Mouse (Mus musculus): Measurements from ENCODE around the gene Plekhm2.

Gene Plekhm2

DNA sequence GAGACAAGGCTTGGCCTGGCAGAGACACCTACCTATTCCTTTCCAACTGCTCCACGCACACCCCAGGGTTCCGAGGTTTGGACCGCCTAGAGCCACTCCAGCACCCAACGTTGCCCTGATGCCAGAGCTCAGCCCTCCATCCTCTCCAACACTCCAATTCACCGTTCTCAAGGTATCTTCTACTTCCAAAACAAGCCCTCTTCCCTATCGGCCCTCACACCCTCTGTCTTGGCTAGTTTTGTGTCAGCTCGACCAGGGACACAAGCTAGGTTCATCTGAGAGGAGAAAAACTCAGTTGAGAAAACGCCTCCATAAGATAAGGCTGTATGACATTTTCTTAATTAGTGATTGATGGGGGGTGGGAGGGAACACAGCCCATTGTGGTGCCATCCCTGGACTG, at the start of gene Plekhm2:
Plekhm2 (minus strand) TSS at position 101 of the 400 bp plus-strand sequence.
- DNase-seq (ENCODE audit: low spot score): no peak

DNA sequence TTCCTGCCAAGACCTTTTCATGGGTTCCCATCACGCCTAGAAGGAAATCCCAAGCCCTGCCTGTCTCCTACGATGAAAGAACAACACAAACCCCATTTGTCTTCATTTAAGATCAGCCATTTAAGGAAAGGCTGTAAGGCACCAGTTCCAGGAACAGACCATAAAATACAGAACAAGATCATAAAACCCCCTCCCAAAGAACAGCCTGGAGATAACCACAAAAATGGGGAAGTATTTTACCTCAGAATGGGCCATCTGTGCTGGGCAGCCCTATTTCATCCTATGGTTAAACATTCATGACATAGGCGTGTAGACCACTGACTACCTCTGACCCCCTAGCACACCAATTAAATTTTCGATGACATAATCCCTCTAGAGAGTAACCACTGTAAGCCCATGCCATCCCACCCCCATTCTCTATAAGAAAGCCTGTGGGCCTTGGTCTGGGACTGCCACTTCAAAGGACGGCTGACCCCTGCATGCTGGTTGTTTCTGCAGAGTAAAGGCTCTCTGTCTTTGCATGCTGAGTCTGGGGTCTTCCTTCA, 49.0 kb upstream of the Plekhm2 start:
- no peak for DNase-seq (ENCODE audit: low spot score)

DNA sequence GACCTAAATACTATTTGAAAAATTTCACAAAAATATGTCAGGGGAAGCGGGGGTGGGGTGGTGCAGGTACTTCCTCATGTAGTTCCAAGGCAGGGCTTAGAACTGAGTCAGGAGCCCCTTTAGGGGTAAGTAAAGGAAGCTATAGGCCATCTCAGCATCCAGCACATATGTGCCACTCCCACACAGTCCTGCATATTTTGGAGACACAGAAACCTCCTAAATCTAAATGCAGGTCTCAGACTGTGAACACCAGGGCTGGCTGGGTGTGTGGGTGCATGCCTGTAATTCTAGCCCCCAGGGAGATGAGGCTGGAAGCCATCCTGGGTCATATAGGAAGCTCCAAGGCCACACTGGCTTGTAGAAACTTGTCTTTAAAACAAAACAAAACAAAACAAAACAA, 46.6 kb upstream of the Plekhm2 start:
- DNase-seq (ENCODE audit: low spot score): no peak

DNA sequence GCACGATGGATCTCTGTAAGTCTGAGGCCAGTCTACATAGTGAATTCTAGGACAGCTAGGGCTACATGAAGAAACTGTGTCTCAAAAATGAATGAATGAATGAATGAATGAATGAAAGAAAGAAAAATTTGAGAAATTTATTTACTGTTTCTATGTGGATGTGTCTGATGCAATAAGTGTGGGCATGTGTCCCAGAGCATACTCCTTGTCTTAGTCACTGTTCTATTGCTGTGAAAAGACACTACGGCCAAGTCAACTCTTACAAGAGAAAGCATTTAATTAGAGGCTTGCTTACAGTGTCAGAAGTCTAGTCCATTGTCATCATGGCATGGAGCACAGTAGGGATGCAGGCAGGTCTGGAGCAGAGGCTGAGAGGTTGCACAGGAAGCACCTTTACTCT, 44.3 kb upstream of the Plekhm2 start:
- DNase-seq (ENCODE audit: low spot score): no peak

DNA sequence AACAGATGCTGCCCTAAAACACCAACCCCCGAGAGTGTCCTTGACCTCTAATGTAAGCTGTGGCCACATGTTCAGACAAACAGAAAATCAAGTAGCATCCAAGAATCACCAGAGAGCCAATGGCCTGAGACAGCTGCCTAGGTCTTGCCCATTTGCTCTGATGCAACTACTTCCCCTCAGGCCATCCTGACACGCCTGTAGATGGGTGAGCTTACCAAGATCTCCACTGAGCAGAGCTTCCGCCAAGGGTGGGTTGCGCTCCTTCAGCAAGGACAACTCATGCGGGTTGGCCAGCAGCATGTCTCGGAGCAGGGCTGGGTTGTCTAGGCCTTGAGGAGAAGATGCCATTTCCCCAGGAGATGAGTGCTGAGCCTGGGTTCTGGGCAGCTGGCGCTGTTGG, 43.3 kb upstream of the Plekhm2 start:
- DNase-seq (ENCODE audit: low spot score): no peak

DNA sequence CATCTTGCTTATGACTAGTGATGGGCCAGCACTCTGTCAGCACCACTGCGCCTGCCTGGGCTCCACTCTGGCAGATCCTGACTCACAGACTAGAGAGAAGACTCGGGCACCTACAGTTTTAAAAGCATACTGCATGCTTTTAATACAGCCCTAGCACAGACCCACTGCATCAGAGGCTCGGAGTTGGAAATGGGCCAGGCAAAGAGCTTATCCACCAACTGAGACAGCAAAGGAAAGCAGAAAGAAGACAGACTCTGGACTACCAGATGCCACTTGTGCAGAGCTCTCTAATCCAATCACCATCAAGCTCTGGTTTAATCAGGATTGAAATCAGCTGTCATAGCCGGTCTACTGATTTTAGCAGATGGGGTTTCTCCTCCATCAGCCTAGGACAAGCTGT, 40.6 kb upstream of the Plekhm2 start:
- DNase-seq (ENCODE audit: low spot score): no peak

DNA sequence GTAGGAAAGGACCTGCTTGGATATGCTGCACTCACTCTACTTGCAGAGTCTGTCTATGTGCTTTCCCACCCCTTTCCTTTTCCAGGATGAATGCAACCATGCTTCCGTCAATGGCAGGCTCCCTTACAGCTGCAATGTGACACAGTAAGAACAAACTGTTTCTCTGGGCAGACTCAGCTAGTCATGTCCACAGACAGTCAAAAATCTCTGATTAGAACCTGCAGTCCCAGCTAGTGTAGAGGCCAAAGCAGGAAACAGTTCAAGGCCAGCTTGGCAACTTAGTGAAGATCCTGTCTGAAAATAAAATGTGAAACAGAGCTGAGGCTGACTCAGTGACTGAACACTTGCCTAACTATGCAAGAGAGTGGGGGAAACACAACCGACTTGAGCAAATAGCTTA, 39.9 kb upstream of the Plekhm2 start:
- no peak for DNase-seq (ENCODE audit: low spot score)

DNA sequence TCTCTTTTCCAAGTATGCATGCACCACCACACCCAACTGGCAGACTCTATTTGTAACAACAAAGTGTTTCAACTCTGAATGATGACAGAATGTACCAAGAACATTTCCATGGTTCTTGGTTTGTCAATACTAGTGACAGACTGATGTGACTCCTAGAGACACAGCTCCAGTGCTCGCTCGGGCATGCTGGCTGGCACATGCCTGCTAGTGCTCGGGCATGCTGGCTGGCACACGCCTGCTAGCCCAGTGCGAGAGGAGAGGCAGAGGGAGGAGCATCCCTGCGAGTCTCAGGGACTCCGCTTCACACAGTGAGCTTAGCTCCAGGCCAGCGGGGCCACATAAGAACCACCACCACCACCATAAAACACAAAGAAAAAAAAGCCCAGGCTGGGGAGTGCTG, 30.0 kb upstream of the Plekhm2 start:
- DNase-seq (ENCODE audit: low spot score): no peak

DNA sequence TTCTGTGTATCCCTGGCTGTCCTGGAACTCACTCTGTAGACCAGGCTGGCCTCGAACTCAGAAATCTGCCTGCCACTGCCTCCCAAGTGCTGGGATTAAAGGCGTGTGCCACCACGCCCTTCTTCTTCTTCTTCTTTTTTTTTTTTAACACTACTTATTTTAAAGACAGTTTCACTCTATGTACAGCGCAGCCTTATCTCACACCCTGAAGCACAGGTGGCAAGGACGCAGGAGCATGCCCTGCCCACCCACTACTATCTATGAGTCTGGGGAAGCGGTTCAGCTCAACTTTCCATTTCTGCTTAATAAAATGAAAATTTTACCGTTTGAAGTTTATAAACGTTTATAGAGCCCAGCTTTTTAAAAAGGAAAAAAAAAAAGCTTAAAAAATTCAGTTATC, 23.8 kb upstream of the Plekhm2 start:
- no peak for DNase-seq (ENCODE audit: low spot score)

DNA sequence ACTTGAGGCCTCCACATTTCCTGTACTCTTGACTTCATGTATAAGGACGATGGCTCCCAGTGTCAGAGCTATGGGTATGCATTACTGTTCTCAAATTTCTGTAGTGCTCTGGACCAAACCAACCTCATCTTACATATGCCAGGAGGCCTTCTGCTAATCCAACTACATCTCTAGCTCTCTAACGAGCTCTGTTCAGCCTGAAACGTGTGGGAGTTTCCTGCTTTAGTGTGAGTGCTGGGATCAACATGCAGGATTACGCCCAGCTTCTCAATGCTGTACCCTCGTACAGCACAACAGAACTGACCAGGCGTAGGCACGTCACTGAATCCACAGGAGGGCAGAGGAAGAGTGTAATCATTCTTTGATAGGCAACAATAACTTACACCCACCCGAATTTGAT, 21.8 kb upstream of the Plekhm2 start:
- no peak for DNase-seq (ENCODE audit: low spot score)

DNA sequence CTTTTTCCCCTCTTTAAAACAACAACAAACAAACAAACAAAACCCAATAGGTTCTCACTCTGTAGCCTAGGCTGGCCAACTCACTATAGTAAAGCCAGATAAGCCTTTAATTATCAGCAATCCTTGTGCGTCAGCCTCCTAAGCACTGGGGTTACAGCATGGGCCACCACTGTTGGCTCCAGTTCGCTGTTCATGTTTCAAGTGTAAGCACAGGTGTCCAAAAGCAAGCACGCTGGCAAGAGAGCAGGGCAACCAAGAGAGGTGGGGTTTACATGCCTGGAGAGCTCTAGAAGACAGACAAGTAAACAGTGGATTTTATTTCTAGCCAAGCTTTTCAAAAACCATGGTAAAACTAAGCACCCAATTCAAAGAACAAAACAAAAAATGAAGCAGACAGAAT, 21.4 kb upstream of the Plekhm2 start:
- no peak for DNase-seq (ENCODE audit: low spot score)

DNA sequence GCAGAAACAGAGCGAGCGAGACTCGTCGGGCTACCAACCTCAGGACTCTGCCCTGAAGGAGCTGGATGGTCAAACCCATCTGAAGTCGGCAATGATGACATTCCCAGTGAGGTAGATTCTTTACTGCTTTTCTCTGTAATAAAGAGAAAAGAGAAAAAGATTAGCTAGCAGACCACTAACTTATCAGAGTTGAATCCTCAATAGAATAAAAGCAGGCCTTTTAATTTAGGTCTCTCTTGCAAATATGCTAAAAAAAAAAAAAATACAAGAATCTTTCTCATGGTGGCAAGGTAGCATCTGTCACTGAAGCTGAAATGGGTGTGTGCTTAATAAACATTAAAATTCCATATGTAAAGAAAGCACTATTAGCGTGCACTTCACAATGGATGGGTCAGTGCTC, 20.8 kb upstream of the Plekhm2 start, which contains the start of gene Rsc1a1:
Rsc1a1 (minus strand) TSS at position 101 of the 400 bp plus-strand sequence.
- DNase-seq (ENCODE audit: low spot score): no peak

DNA sequence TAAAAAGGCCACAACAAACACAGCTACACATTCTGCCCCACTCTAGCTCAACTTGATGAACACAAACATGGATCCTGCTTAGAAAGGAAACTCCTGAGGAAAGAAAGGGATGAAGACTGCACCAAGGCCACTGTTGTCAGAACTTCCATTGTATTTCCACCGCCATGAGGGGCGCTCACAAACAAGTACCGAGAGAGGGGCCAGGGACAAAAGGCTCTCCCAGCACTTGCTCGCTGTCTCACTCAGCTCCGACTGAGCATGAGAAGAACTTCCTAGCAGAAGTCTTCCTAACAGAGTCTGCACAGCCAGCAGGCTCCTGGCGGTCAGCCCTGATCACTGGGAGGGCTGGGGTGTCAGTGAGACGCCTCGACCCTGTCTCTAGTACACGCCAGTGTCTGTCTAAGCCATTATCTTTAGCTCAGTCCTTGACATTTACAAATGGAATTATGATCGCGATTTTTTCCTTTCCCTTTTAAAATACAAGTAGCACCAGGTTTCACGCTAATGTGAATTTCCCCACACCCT, 18.1 kb upstream of the Plekhm2 start:
- DNase-seq (ENCODE audit: low spot score): no peak

DNA sequence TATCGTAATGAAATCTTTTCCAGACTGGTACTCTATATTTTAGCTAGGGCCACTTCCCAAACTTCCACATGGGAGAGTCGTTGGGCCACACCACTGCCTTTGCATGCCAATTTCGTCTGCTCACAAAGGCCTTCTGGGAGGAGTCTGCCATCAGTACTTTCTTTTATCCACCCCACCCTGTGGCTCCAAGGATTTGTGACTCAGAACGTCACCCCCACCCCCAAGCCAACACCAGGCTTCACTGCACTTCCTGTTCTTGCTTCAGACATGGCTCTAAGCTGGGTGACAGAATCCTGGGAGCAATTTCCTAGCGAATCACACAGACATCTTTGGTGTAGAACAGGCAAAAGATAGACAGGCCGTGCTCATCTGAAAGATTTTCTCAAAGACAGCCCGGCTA, 17.1 kb upstream of the Plekhm2 start:
- DNase-seq (ENCODE audit: low spot score): no peak

DNA sequence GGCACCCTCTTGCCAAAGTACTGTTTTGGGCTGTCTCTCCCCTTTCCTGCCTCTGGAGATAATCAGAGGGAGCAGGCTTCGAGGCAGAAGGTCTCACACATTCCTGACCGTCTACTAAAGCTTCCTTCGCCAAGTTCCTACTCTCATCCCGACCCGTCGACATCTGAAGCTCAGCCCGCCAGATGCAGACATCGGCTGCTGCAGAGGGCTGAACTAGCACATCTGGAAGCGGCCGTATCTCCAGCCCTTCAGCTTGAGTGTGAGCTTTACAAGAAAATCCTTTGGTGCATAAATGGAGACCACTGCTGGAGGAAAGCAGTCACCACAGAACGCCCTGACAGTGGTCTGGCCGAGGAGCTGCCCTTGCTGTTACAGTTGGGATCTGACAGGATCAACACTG, 16.2 kb upstream of the Plekhm2 start:
- no peak for DNase-seq (ENCODE audit: low spot score)

DNA sequence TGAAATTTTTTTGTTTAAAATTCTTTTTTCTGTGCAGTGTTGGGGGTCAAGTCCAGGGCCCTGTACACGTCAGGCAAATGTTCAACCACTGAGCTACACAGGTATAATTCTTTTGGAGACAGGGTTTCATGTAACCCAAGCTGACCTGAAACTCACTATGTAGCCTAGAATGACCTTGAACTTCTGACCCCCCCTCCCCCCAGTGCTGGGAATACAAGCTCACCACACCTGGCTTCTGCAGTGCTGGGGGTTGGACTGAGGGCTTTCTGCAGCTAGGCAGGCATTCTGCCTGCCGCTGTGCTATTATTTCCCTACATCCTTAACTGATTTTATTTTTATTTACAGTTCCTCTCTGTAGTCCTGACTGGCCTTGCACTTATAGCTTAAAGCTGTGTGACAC, 14.3 kb upstream of the Plekhm2 start:
- no peak for DNase-seq (ENCODE audit: low spot score)

DNA sequence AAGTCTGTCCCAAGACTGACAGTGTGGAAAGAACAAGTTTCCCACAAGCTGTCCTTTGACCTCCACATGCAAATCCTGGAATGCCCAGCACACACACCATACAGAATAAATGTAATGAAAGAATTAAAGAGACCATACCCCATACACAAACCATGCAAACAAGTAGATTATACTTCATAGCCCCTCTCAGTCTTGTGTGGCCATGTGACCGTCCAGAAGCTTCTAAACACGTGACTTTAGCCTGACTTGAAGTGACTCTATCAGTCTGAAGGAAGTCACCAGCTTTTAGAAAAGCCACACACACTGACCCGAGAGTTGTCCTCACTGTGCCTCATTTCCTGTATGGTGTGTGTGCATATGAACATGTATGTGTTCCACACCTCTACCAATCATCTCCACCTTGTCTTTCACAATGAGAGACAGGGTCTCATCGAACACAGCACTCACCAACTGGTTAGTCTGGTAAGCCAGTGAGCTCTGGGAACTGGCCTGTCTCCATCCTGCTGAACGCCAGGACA, 11.8 kb upstream of the Plekhm2 start:
- DNase-seq (ENCODE audit: low spot score): no peak

DNA sequence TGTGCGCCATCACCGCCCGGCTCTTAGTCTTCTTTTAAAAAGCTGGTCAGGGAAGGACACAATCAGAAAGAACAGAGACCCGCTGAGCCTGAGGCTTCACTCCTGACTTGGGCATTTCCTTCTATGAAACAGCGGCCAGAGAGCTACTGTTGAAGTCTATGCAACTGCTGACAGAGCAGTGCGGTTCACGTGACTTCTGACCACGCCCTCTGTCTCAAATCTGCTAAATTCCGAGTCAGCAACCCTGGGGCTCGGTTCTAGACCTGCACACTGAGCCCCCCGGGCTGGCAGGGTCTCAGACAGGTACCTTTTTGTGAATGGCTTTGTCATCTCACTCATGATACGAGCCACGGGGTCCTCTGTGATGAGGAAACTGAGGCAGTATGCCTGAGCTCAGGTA, 7.6 kb upstream of the Plekhm2 start:
- DNase-seq (ENCODE audit: low spot score): no peak

DNA sequence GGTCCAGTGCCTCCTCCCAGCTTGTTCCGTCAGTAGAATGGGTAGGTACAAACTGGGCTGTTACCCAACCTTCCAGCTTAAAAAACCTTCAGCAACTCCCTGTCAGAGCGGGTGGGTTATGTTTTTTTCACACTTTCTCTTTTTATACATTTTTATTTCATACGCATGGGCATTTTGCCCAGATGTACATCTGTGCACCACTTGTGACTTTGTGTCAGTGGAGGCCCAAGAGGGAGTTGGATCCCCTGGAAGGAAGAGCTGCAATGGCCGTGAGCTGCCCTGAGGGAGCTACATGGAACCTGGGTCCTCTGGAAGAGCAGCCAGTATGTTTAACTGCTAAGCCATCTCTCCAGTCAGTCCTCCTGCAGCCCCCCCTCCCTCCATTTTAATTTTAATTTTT, 6.7 kb upstream of the Plekhm2 start:
- no peak for DNase-seq (ENCODE audit: low spot score)

DNA sequence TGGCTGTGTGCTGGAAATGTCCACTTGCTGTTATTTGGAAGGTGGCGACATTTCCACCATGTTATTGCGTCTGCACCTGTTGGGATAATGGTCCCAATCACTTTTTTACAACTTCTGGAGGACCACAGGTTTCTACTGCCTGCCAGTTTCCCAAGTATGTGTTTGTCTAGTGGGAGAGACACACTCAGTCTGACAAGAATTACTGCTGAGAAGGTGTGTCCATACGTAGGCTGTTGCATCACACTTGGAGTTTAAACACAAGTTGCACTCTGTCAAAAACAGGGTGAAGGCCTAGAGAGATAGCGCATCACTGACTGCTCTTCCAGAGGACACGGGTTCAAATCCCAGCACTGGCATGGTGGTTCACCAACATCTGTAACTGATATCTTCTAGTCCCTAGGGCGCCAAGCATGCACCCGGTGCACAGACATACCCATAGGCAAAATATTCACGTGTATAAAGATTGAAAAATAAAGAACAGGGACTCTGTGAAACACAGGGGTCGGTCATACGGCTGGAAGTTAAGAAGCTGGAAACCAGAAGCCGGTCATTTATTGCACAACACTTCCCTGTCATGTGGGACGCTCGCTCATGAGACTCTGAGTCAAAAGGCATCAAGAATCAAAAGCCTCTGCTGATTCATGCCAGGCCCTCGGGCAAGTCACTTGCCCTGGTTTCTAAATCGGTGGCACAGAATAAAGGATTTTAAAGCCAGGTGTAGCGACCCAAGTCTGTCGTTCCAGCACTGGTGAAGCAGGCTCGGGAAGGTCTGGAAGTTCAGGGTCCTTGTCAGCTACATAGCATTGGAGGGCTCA, 5.4 kb upstream of the Plekhm2 start:
- DNase-seq (ENCODE audit: low spot score): no peak

DNA sequence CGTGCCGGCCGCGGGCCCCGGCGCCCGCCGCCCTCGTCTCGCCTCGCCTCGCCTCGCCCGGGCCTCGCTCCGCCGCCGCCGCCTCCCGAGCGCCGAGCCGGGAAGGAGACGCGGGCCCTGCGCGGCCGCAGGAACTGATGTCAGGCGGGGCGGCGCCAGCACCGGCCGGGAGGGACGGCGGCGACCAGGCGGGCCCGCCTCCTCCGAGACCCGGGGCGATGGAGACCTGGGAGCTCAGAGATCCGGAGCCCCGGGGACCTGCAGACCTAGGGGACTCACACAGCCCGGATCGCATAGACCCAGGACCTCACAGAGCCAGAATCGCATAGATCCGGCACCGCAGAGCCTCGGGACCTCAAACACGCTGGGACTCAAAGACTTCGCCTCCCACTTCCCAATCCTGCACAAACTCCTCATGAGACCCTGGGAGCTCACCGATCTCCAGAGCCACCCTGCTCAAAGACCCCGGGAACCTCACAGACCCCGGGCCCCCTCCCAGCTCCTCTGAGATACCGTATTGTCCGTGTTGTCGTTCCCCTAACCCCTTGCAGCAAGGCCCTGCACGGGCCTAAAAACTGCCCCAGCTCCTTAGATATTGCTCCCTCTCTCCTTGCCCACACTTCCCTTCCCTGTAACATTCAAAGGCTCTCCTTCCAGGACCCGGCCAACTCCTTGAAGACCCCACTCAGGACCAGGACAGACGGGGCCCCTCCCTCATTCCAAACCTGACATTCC, 521 bp downstream of the Plekhm2 start:
- no peak for DNase-seq (ENCODE audit: low spot score)

DNA sequence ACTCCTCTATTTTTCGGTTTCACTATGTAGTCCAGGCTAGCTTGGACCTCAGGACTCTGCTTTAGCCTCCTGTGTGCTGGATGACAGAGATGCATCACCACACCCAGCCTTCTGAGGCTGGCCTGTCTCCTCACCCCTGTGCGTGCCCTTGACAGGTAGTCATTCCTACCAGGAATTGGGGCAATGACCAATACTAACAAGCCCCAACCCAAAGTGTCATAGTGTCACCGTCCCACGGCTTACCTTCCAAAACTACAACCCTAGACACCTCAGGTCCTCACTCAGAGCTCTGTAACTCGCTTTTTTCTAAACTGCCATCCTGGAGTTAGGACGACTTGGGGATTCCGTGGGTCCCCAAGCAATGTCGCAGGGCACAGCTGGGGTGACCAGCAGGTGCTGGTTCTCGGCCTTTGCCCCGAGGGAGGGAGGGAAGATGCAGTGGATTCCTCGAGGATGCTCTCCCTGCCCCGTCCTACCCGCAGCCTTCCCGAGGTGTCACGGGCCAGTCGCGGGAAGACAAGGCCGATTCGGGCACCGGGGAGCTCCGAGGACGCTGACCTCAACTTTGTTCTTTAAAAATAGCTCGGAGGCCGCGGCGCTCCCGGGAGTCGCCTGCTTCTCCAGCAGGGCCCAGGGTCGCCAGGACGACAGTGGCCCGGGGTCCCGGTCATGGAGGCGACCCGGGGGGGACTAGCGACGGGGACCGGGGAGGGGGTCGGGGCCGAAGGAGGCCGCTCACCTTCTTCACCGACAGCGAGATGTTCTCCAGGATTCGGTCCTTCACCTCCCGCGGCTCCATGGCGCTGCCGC, 1.4 kb downstream of the Plekhm2 start:
- no peak for DNase-seq (ENCODE audit: low spot score)
